Mouse (Mus musculus): ENCODE data around the gene Ppp2r5a. TPM values are rescaled to one million over a fixed set of nuclear protein-coding genes. Genes with fewer than 3 reads are reported as not detected.

The Ppp2r5a gene
- total and polyA plus RNA-seq, 3 experiments: 40.3 to 96.7 (median 62.0) TPM

GRCm38 (mm10) chr1:191330356-191330755 lies 72.7 kb downstream of the Ppp2r5a start:
- no peak overlapping the region for H3K9ac ChIP-seq (ENCODE audit: insufficient read depth, low read depth)
- peaks cover 23 to 64% of the 10 kb centered on the region in 2 experiments for H3K36me3 ChIP-seq (replicated peaks in 1 of 2; ENCODE audit: control insufficient read depth in 1 of 2, insufficient read depth in 1 of 2, low read length in 1 of 2)
- no peaks in the 10 kb centered on the region for H3K27me3 ChIP-seq (replicated peaks)
- no peak overlapping the region for H3K4me3 ChIP-seq (replicated peaks in 1 of 3; ENCODE audit: low read depth in 2 of 3, low read length in 2 of 3, poor library complexity in 1 of 3)
- H3K9me3 ChIP-seq (replicated peaks; ENCODE audit: low read length): peaks cover 15% of the 10 kb centered on the region
- no peak for DNase-seq (ENCODE audit: extremely low read depth)
- in situ Hi-C loops (cut with MboI; ENCODE audit: low pct_ligation_motif_present, low pct_unique_long_range_greater_than_20kb, low sequenced_read_pairs) (loop anchor here (25.0 kb wide), 1 partner anchor 482 kb away; the partner anchor contains the start of gene Nek2), dilution Hi-C loops (cut with MboI; ENCODE audit: extremely low pct_ligation_motif_present, extremely low pct_unique_long_range_greater_than_20kb, low sequenced_read_pairs) (no loop called here)
- no peak for TF ChIP-seq E2F4 (IDR thresholded peaks at IDR 0.05; ENCODE audit: insufficient replicate concordance, low read depth, low read length)
- no peak for TF ChIP-seq MYC (IDR thresholded peaks at IDR 0.05; ENCODE audit: low read depth, low read length)
- TF ChIP-seq RAD21 (IDR thresholded peaks at IDR 0.05; ENCODE audit: low read depth, low read length): no peak
- no peak for TF ChIP-seq ZKSCAN1 (IDR thresholded peaks at IDR 0.05; ENCODE audit: borderline replicate concordance, low read depth, low read length)
- TF ChIP-seq CTCF (conservative IDR thresholded peaks at IDR 0.05 in 1 of 2, IDR thresholded peaks at IDR 0.05 in 1 of 2; ENCODE audit: low read depth in 2 of 2, low read length in 2 of 2): no peak
- no peak for TF ChIP-seq ELF1 (IDR thresholded peaks at IDR 0.05; ENCODE audit: low read depth, low read length)
- TF ChIP-seq MEF2A (IDR thresholded peaks at IDR 0.05; ENCODE audit: borderline replicate concordance, low read depth, low read length): no peak
- TF ChIP-seq HCFC1 (IDR thresholded peaks at IDR 0.05; ENCODE audit: low read depth, low read length): no peak
- no peak overlapping the region for H3K4me2 ChIP-seq (ENCODE audit: insufficient read depth, low read depth, poor library complexity, severe bottlenecking)
- peaks cover 15% of the 10 kb centered on the region for H3K79me2 ChIP-seq (replicated peaks; ENCODE audit: control insufficient read depth, extremely low read depth, insufficient read depth, poor library complexity, severe bottlenecking)
- H3K27ac ChIP-seq (ENCODE audit: insufficient read depth, low read depth): no peak overlapping the region
- H3K4me1 ChIP-seq (ENCODE audit: control insufficient read depth in 1 of 2, insufficient read depth in 2 of 2): peaks cover 17 to 44% of the 10 kb centered on the region in 2 experiments

- Histone ChIP-seq H3K9ac (ENCODE audit: insufficient read depth, low read depth) (no peak overlapping the region), H3K4me2 (ENCODE audit: insufficient read depth, low read depth, poor library complexity, severe bottlenecking) (no peak overlapping the region)
- no peak for TF ChIP-seq ETS1 (conservative IDR thresholded peaks at IDR 0.05; ENCODE audit: low read depth, low read length)
- TF ChIP-seq POLR2A (IDR thresholded peaks at IDR 0.05; ENCODE audit: low read depth, low read length): no peak
- no peak for TF ChIP-seq USF2 (conservative IDR thresholded peaks at IDR 0.05; ENCODE audit: low read depth, low read length)
- TF ChIP-seq MYC (IDR thresholded peaks at IDR 0.05; ENCODE audit: low read depth, low read length): no peak
- no peak for TF ChIP-seq PAX5 (IDR thresholded peaks at IDR 0.05; ENCODE audit: low read length)
- no peak for TF ChIP-seq ZKSCAN1 (IDR thresholded peaks at IDR 0.05; ENCODE audit: borderline replicate concordance, low read depth, low read length)
- TF ChIP-seq MXI1 (IDR thresholded peaks at IDR 0.05; ENCODE audit: low read depth, low read length): no peak
- TF ChIP-seq CTCF (conservative IDR thresholded peaks at IDR 0.05 in 1 of 2, IDR thresholded peaks at IDR 0.05 in 1 of 2; ENCODE audit: low read depth in 2 of 2, low read length in 2 of 2): no peak
These were observed 75.0 kb downstream of the Ppp2r5a start for GRCm38 (mm10) chr1:191328019-191328441.

More at GRCm38 (mm10) chr1:191328019-191328441, 75.0 kb downstream of the Ppp2r5a start:
- no peak for DNase-seq (ENCODE audit: extremely low read depth)
- H3K27me3 ChIP-seq (replicated peaks): no peaks in the 10 kb centered on the region
- in situ Hi-C loops (cut with MboI; ENCODE audit: low pct_ligation_motif_present, low pct_unique_long_range_greater_than_20kb, low sequenced_read_pairs): loop anchor here (25.0 kb wide), 1 partner anchor 484 kb away; the partner anchor contains the start of gene Nek2
- H3K4me1 ChIP-seq (ENCODE audit: control insufficient read depth in 1 of 2, insufficient read depth in 2 of 2): peaks cover 18 to 47% of the 10 kb centered on the region in 2 experiments
- peaks cover 10 to 46% of the 10 kb centered on the region in 2 experiments for H3K36me3 ChIP-seq (replicated peaks in 1 of 2; ENCODE audit: control insufficient read depth in 1 of 2, insufficient read depth in 1 of 2, low read length in 1 of 2)
- peaks cover 2% of the 10 kb centered on the region for H3K9me3 ChIP-seq (replicated peaks; ENCODE audit: low read length)
- dilution Hi-C loops (cut with MboI; ENCODE audit: extremely low pct_ligation_motif_present, extremely low pct_unique_long_range_greater_than_20kb, low sequenced_read_pairs): no loop called here
- H3K4me3 ChIP-seq (replicated peaks in 1 of 3; ENCODE audit: low read depth in 2 of 3, low read length in 2 of 3, poor library complexity in 1 of 3): no peak overlapping the region
- H3K27ac ChIP-seq (ENCODE audit: insufficient read depth, low read depth): no peak overlapping the region
- H3K79me2 ChIP-seq (replicated peaks; ENCODE audit: control insufficient read depth, extremely low read depth, insufficient read depth, poor library complexity, severe bottlenecking): peaks cover 15% of the 10 kb centered on the region

Measured in CH12.LX (cell line).